Mouse (Mus musculus) heart, adult 18-20 months (tissue): ENCODE measurements at regions not wholly inside any gene's neighbourhood (a gene's known extent, or its start where the extent isn't known, plus 50 kb on each side); places are given as distances from the start of the nearest gene placed in this dataset.

Source experiments
- DNase-seq, 2 experiments: peaks; one replicate each; pipeline ENCODE4 v3.0.0; 2021 to 2022; ENCODE audit warnings: mixed read lengths in 1 of 2

- DNase-seq = peak; percentile 46 to 65
Measured at GRCm38 (mm10) chr9:30848249-30848648, 74.0 kb downstream of the Adamts15 start.

GRCm38 (mm10) chr9:30845609-30846290 is 76.5 kb downstream of the Adamts15 start:
- DNase-seq = peak; percentile 54 to 58

- peak; percentile 87 to 93 for DNase-seq
Measured at GRCm38 (mm10) chr9:30844079-30844563, 78.1 kb downstream of the Adamts15 start.

- DNase-seq = no peak
Measured at GRCm38 (mm10) chr9:30834908-30835307, 87.3 kb downstream of the Adamts15 start.

GRCm38 (mm10) chr9:30834565-30834905 is 87.7 kb downstream of the Adamts15 start:
- DNase-seq = no peak

- no peak for DNase-seq
Measured at GRCm38 (mm10) chr9:30833836-30834564, 88.3 kb downstream of the Adamts15 start.

- peak; percentile 32 to 59 for DNase-seq
Measured at GRCm38 (mm10) chr9:30829158-30829870, 92.9 kb downstream of the Adamts15 start.

- DNase-seq = no peak
Measured at GRCm38 (mm10) chr9:30827780-30828179, 94.5 kb downstream of the Adamts15 start.

- DNase-seq = no peak
Measured at GRCm38 (mm10) chr9:30824056-30824625, 98.1 kb downstream of the Adamts15 start.

- no peak for DNase-seq
Measured at GRCm38 (mm10) chr9:30820806-30821375, 101.4 kb downstream of the Adamts15 start.

- DNase-seq = peak; percentile 37 to 59
Measured at GRCm38 (mm10) chr9:30813246-30813645, 109.0 kb downstream of the Adamts15 start.

- DNase-seq = no peak
Measured at GRCm38 (mm10) chr9:30810843-30811242, 111.4 kb downstream of the Adamts15 start.

- no peak for DNase-seq
Measured at GRCm38 (mm10) chr9:30810290-30810689, 112.0 kb downstream of the Adamts15 start.

- DNase-seq = peak in 1 of 2 experiments; percentile 16
Measured at GRCm38 (mm10) chr9:30808863-30809491, 113.3 kb downstream of the Adamts15 start.

- no peak for DNase-seq
Measured at GRCm38 (mm10) chr9:30803755-30804532, 118.3 kb downstream of the Adamts15 start.

GRCm38 (mm10) chr9:30802826-30803225 is 119.4 kb downstream of the Adamts15 start:
- peak in 1 of 2 experiments; percentile 22 for DNase-seq

- peak in 1 of 2 experiments; percentile 35 for DNase-seq
Measured at GRCm38 (mm10) chr9:30794701-30795407, 127.4 kb downstream of the Adamts15 start.

GRCm38 (mm10) chr9:30781221-30781620 is 141.0 kb downstream of the Adamts15 start:
- peak; percentile 45 to 65 for DNase-seq

GRCm38 (mm10) chr9:30777816-30778215 is 144.4 kb downstream of the Adamts15 start:
- no peak for DNase-seq

GRCm38 (mm10) chr9:30775161-30775560 is 147.1 kb downstream of the Adamts15 start:
- no peak for DNase-seq
